Mouse (Mus musculus): Measurements from ENCODE around the gene Mfn1.

GRCm38 (mm10) chr3:32537556-32537955 lies 8.3 kb downstream of the Mfn1 start:
- TF ChIP-seq CTCF (IDR thresholded peaks at IDR 0.05; ENCODE audit: borderline replicate concordance, insufficient read depth, low read depth, low read length) = no peak
- no peak for TF ChIP-seq POLR2A (IDR thresholded peaks at IDR 0.05; ENCODE audit: borderline replicate concordance, insufficient read depth, low read length)

Measured in cerebellum, adult 2 months (tissue).